Mouse (Mus musculus) heart, postnatal 0 days (tissue): Measurements from ENCODE around the gene Itga10.

Experiments used
- CTCF ChIP-seq: IDR thresholded peaks from 2 replicates; pipeline ENCODE4 v1.5.1; 2016; ENCODE audit warnings: antibody characterized with exemption, control low read depth, low read depth
- EP300 ChIP-seq: IDR thresholded peaks from 2 replicates; pipeline ENCODE4 v1.6.1; 2016; ENCODE audit warnings: antibody characterized with exemption, low read depth

- no peak for TF ChIP-seq CTCF
- TF ChIP-seq EP300: no peak
These were observed 46.4 kb upstream of the Itga10 start for GRCm38 (mm10) chr3:96599069-96599393.
